Mouse (Mus musculus): ENCODE results near the gene Mrc2.

The Mrc2 gene

DNA sequence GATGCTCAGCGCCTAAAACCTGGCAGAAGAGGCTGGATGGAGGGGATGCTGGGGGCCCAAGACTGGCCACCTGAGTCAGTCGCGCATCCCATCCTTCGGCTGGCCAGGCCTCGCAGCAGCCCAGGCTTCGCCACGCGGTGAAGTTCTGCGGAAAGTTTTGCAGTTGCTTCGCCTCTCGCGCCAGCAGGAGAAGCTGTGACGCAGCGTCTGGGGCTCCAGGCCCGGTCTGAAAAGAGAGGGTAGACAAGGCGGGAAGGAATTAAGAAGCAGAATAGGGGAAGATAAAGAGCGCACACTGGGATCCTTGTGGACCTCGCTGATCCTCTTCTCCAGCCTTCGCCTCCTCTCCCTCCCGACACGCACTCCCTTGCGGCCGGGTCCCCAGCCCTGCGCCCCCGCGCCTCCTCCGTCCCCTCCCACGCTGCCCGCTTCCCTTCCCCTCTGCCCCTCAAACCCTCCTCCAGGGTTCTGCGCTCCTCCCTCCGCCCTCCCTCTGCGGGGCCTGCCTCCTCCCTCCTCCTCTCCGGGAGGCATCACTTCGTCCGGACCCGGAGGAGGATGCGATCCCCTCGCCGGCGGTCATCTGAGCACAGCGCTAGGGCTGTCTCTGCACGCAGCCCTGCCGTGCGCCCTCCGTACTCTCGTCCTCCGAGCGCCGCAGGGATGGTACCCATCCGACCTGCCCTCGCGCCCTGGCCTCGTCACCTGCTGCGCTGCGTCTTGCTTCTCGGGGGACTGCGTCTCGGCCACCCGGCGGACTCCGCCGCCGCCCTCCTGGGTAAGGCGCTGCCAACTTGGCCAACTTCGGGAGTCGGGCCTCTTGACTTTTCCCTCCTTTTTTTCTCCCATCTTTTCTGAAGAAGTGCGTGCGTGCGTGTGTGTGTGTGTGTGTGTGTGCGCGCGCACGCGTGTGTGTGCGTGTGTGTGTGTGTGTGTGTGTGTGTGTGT lies at the start of gene Mrc2:
TSS of gene Mrc2 (plus strand) at position 520 of the 948 bp plus-strand sequence.
- DNase-seq (ENCODE audit: low spot score), result peak; percentile 29

DNA sequence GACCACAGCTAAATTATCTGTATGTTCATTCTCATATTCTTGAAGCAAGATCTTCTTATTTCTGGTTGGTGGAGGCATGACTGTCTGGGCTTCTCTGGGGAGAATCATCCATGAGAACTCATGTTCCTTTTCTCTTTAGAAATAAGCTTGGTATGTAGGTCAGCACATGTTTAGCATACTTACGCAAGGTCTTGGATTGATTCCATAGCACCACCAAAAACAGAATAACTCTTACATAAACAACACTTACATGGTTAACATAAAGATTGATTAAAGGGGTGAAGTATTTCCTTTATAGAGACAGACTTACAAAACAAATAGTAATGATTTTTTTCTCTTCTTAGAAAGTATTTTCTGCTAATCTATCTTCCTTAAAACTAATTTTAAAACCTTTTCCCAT lies 46.1 kb upstream of the Mrc2 start:
- no peak for DNase-seq (ENCODE audit: low spot score)

DNA sequence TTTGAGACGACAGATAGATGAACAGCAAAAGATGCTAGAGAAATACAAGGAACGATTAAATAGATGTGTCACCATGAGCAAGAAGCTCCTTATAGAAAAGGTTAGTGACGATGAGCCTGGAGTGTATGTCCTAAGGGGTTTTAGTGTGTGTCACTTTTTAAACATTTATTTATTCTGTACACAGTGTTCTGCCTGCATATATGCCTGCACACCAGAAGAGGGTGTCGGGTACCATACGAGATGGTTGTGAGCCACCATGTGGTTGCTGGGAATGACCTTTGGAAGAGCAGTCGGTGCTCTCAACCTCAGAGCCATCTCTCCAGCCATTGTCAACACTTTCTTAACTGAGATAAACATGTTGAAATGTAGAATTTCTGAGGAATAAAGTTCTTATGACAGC lies 45.7 kb upstream of the Mrc2 start:
- no peak for DNase-seq (ENCODE audit: low spot score)

DNA sequence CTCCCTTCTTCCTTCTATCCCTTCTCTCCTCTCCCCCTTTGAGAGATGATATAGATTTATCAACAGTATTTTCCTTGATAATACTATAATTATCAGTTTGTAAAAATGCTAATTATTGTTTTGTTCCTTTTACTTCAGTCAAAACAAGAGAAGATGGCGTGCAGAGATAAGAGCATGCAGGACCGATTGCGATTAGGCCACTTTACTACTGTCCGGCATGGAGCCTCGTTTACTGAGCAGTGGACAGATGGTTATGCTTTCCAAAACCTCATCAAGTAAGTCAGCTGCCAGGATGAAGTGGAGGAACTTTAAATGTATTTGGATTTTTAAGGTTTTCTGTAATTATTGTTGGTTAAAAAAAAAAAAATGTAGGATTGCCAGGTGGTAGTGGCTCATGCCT lies 45.1 kb upstream of the Mrc2 start:
- no peak for DNase-seq (ENCODE audit: low spot score)

DNA sequence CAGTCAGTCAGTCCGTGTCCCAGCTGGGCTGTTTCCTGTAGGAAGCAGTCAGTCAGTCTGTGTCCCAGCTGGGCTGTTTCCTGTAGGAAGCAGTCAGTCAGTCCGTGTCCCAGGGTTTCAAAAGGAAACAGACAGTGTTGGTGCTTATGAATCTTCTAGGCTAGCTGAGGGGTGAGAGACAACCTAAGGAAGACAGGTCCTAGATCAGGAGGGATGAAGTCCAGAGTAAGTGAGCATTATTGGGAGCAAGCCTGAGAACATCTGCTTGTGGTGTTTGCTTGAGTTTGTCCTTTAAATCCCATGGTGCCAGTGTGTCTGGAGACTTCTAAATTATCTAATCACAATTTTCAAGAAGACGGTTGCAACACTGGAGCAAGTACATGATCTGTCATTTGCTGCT lies 32.7 kb upstream of the Mrc2 start:
- DNase-seq (ENCODE audit: low spot score), result no peak

DNA sequence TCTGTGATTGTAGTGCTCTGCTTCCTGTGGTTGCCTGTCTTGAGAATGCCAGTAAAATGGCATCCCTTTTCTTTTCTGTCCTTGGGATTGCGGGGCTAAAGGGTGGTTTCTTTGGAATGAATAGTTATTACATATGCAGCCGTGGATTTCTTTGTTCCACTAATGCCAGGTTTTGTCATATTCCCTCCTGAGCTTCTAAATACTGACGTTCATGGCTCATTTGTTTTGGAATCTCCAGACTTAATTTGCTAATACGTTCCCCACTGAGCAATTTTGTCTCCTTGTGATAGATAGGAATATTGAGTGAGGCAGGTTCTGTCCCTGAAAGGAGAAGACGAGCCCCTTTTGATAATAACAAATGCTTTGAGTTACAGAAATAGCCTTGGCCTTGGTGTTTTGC lies 31.3 kb upstream of the Mrc2 start:
- no peak for DNase-seq (ENCODE audit: low spot score)

DNA sequence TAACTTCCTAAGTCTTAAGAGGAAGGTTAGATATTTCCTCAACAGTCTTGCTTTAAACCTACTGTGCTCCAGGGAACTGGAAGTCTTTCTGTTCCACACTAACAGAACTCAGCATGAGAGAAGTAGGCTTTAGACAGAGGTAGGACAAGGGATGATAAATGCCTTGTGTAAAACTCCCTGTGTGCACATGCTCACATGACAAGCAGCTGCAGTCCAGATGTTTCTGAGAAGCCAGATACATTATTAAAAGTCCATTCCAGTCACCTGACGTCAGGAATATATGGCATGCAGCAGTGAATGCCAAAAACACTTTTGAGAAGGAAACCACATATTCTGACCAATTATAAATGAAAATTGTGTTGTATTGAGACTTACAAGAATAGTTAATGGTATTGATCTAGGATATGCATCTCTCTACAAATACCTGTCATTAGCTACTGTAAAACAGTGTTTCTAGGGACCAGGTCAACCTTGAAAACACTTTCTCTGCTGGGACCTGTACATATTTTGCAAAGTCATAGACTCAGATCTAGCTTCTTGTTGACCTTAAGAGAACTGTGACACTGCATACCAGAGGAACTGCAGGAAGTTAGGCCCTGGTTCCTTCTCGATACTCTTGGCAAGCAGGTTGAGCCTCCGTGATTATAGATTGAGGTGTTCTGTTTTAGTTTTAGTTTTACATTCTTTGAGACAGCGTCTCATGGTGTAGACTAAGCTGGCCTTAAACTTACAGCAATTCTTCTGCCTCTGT lies 30.7 kb upstream of the Mrc2 start:
- DNase-seq (ENCODE audit: low spot score), result no peak

DNA sequence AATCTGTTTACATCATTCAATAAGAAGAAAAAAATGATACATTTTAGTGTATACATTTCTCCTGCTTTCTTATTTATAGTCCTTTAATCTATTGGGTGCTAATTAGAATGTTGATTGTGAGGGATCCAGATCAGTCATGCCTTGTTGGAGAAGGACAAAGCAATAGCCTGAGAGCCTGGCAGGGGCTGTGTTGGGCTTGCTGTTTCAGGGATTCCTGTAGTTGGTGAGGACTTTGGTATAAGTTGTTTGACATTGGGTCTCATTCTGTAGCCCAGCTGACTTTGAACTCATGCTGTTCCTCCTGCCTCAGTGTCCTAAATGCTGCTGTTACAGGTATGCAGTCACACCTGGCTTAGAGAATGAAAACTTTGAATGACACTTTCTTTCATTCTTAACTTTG lies 27.9 kb upstream of the Mrc2 start:
- DNase-seq (ENCODE audit: low spot score), result no peak

DNA sequence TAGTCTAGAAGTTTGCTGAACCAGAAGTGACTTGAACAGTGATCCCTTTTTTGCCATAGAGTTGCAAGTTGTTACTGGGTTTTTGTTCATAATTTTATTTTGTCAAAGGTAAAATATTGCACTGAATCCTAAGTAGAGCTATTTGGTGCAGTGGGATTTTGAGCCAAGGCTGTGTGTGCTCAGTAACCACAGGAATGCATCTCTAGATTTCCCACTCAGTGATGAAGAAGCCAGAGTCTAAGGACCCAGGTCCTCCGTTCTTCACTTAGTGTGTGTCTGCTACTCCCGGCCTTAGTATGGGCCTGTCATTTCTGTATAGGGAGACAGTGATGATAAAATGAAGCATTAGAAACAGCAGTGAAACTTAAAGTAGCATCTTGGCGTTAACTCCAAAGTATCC lies 27.5 kb upstream of the Mrc2 start:
- no peak for DNase-seq (ENCODE audit: low spot score)

DNA sequence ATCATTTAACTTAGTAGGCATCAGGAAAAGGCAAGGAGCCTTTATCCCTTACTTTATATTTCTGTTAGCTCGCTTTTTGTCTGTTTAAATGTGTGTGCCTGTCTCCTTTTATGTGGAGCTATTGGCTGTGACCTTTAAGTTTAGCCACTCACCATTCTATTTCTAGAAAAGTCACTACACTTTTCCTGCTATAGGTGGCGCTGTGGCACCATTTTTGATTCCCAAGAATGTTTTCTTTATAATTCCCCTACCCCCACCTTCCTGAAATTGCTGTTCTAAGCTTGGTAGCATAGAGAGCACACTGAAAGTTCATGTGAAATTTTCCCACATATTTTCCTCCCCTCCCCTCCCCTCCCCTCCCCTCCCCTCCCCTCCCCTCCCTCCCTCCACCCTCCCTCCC lies 22.3 kb upstream of the Mrc2 start:
- peak; percentile 65 for DNase-seq (ENCODE audit: low spot score)

DNA sequence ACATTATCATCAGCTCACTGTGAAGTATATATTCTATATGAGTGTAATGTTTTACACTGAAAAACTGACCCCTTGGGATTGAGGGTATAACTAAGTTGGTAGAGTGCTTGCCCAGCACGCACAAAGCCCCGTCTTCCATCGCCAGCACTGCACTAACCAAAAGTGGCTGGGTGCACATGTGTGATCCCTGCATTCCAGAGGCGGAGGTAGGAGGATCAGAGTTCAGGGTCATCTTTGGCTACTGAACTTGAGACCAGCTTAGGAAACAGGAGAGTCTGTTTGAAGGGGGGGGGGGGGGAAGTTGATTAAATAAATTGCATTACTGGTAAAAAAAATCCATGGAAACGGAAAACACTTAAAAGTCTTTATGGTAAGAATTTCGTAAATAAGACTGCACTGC lies 12.0 kb upstream of the Mrc2 start:
- DNase-seq (ENCODE audit: low spot score), result no peak

DNA sequence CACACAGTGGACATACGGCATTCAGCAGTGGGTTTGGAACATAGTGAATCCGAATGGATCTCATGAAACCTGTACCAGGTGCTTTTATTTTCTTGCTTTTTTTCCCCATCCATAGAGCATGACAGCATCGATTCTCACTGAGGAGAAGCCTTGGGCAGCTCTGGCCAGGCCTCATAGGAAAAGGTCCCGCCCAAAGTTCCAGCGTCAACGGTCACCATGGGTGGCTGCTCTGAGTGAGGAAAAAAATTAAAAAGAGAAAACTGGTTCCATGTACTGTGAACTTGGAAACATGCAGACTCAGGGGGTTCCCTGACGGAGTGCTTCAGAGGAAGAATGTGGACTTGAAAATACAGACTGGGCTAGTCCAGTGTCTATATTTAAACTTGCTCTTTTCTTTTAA lies 11.2 kb upstream of the Mrc2 start:
- DNase-seq (ENCODE audit: low spot score), result no peak

DNA sequence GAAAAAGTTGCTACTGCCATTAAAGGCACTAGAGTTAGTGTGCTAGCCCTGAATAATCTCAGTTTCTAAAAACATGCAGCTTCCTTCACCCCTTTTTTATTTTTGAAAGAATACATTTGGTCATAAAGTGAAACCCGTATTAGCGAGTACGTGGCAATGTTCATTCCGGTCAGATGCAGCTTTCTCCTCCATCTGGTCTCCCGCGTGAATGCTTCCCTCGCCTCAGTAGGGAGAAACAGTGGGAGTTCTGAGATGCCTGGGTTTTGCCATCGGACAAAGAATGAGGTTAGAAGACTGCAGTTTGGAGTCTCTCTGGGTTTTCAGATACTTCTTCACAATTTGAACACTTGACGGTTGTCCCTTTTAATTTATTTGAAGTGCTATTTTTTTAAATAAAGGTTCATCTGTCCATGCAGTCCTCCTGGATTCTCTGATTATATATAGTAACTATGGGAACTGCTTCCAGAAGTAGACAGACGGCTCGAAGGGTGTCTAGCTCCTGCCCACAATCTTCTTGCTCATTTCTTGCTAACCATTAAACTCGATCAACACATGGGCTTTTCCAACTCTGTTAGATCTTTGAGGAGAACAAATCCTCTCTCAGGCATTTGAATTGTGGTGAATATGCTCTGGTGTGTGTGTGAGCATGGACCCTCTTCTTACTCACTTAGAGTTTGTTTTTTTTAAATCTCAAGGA lies 10.5 kb upstream of the Mrc2 start:
- no peak for DNase-seq (ENCODE audit: low spot score)

DNA sequence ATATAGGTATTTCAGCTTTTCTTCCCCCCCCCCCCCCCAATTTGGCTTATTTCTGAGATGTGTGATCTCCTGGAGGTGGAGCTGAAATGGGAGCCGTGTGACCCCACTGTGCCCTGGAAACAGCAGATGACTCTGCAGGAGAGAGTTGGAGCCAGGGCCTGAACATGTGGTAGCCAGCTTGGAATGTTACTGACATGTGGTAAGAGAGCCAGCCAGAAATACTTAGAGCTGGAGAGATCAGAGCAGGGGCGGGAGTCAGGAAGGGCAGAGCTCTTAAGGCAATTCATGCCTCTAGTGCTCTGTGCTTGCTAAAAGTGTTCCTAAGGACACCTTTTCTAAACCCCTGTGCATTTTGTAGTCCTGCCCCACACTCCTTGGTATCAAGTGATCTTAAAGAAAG lies 10.0 kb upstream of the Mrc2 start:
- no peak for DNase-seq (ENCODE audit: low spot score)

DNA sequence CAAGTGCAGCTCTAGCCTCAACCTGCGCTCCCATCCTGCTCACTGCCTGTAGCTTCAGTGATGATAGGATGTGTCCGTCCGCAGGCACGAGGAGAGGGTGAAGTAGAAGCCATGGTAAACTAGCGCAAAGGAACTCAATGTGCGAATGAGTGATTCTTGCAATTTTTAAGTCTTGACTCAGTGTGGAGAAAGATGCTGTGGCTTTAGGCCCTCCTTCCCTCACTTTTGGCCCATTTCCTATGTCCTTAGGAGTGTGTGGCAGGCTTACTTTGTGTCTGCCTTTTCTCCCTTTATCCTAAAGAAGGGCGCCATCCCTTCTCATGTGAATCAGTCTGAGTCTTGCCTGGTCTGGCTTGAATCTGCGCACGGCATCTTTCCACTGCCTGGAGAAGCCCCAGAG lies 9.4 kb upstream of the Mrc2 start:
- no peak for DNase-seq (ENCODE audit: low spot score)

DNA sequence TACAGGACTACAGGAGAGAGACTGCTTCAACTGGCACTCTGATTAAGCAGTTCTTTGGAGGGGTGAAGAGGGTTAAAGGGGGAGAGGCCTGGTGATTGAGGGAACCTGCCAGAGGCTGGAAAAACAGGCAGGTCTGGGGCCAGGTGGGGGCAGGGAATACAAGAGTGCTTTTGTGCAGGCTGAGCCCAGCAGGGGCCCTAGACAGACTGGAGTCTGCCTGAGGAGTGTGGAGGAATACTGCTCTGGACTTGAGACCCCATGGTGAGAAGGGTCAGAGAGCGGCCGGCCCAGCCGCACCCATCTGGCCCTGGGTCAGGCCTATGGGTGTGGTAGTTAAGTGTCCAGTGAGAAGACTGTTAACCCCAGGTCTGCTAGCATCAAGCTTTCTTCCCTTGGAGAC lies 6.7 kb upstream of the Mrc2 start:
- DNase-seq (ENCODE audit: low spot score), result no peak

DNA sequence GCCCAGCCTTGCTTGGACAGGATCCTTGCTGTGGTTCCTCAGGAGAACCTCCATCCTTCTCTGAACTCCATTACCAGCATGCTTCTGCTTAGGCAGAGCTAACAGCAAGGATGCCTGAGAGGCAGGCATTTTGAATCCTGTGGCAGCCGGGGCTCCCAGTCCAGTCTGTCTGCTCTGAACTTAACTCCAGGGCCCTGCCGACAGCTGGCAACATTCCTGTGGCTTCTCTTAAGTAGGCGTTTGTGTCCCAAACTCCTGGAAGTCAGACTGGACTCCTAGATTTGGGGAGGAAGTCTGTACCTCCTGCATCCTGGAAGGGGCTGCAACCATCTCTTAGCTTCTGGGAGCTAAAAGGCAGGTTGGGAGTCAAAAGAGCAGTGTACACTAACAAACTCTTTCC lies 3.0 kb upstream of the Mrc2 start:
- DNase-seq (ENCODE audit: low spot score), result no peak

DNA sequence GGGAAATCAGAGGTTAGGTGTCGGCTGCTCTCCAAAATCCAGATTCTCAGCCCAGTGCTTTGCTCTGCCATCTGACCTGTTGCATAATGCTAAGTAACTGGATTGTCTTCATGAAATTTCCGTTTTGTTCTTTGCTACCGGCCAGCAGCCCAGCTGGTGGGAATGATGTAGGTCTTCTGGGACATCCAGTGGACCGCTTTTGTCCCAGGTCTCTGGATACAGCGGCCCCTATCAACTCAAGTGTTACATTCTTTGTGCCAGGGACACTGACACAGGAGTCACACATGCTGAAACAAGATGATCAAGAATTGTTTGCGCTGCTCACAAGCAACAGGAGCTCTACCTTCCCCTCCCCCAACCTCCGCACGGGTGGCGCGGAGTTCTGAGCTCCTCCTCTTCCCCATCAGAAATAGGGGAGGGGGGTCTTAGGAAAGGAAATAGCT lies 741 bp upstream of the Mrc2 start:
- DNase-seq (ENCODE audit: low spot score), result no peak

DNA sequence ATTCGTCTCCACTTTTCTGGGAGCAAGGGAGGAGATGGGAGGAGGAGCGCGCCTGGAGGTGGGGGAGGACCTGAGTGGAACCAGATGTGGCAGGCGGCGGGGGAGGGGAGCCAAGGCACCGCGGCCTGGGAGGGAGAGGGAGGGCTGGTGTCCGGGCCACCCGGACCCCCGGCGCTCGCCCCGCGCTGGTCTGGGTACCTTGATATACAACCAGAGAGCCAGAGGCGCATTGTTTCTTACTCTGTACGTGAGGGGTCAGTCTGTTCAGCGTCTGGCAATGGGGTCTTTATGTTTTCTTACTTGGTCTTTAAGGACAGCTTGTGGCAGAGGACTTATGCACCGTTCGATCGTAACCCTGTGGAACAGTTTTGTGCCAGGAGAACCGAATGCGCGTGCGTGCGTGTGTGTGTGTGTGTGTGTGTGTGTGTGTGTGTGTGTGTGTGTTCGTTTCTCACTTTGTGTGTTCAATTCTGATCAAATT lies 698 bp downstream of the Mrc2 start:
- no peak for DNase-seq (ENCODE audit: low spot score)

DNA sequence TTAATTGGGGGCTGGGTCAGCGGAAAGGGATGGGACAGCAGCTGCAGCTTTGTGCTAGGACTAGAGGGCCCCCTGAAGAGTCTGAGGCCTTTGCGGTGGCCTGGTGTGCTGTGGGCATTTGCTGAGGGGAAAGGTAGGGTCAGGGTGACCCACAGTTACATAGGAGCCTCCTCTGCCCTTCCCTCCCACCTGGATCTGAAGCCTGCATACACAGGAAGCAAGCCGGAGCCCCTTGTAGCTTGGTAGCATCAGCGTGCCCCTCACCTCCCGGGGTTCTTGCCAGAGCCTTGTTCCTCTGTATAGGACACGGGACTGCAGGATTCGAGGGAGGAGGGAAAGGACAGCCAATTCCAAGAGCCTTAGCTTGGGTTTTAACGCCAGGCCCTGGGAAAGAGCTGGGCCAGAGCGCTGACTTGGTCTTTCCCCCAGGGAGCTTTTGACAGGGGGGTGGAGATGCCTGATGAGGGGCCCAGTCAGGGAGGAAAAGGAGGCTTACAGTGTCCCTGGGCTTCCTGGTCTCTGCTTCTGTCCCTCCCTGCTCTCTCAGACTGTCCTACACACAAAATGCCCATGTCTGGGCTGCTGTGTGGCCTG lies 1.6 kb downstream of the Mrc2 start:
- DNase-seq (ENCODE audit: low spot score), result no peak

DNA sequence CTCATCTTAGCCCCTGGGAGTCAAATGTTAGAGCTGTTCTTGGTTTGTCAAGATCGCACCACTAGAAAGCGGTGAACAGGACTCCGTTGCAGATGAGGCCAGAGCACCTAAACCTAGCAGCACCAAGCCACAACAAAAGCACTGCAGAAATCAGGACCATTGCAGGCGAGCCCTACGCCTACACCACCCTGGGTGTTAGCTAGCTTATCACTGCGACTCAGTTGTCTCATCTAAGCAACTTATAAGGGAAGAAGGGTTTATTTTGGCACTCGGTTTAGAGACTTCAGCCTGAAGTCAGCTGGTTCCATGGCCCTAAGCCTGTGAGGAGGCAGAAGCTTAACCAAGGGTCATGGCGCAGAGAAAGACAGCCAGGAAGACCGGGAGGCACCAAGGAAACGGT lies 3.6 kb downstream of the Mrc2 start:
- DNase-seq (ENCODE audit: low spot score), result no peak

DNA sequence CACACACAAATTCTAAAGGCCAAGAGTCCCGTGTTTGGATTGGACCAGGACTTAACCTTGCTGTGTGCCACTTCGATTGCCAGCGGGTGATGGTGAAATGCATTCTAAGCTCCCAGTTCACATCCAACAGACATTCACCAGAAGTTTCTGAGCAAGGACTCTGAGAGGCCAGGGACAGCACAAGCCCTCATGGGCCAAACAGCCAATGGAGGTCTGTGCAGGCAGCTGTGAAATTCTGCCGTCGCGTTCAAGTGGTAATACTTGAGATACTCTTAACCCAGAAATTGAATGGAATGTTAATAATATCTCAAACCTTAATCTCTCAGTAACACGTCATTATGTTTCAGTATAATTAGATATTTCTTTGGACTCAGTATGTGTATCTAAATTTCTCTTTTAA lies 17.8 kb downstream of the Mrc2 start:
- DNase-seq (ENCODE audit: low spot score), result no peak

Data from layer of hippocampus, adult 11-12 months (tissue).